Mouse (Mus musculus) hindbrain, embryonic 16.5 days (tissue): ENCODE measurements around the gene Klhdc4. TPM values are rescaled to one million over a fixed set of nuclear protein-coding genes. Genes with fewer than 3 reads are reported as not detected.

Source experiments
- ATAC-seq: fragments of 200-750 bp; cut with Nextera tagmentation; 2 replicates; pipeline ENCODE4 v1.8.0; 2017; ENCODE audit warnings: moderate TSS enrichment, moderate library complexity
- H3K27ac ChIP-seq: fragments of 300-500 bp; sonication (generic); 2 replicates; pipeline ENCODE4 v1.5.1; 2014; ENCODE audit warnings: low read depth, mild to moderate bottlenecking, control low read depth, low read length, moderate library complexity
- H3K27me3 ChIP-seq: fragments of 300-500 bp; sonication (generic); replicated peaks from 2 replicates; pipeline ENCODE4 v1.6.1; 2014; ENCODE audit warnings: low read length; ENCODE audit not compliant: control insufficient read depth, insufficient read depth
- H3K36me3 ChIP-seq: fragments of 300-500 bp; sonication (generic); 2 replicates; pipeline ENCODE4 v1.6.1; 2014; ENCODE audit warnings: mild to moderate bottlenecking, low read length, moderate library complexity, mixed read lengths; ENCODE audit not compliant: control insufficient read depth, insufficient read depth
- H3K4me1 ChIP-seq: fragments of 300-500 bp; sonication (generic); 2 replicates; pipeline ENCODE4 v1.6.1; 2014; ENCODE audit warnings: low read depth, low read length; ENCODE audit not compliant: control insufficient read depth, insufficient read depth
- H3K4me2 ChIP-seq: fragments of 300-500 bp; sonication (generic); 2 replicates; pipeline ENCODE4 v1.6.1; 2014; ENCODE audit warnings: mild to moderate bottlenecking, low read length, control low read depth, moderate library complexity
- H3K4me3 ChIP-seq: fragments of 300-500 bp; sonication (generic); 2 replicates; pipeline ENCODE4 v1.5.1; 2014; ENCODE audit warnings: mild to moderate bottlenecking, low read length, control low read depth, moderate library complexity
- H3K9ac ChIP-seq: fragments of 300-500 bp; sonication (generic); 2 replicates; pipeline ENCODE4 v1.6.1; 2014; ENCODE audit warnings: low read depth, mild to moderate bottlenecking, control low read depth, low read length, moderate library complexity
- H3K9me3 ChIP-seq: fragments of 300-500 bp; sonication (generic); 2 replicates; pipeline ENCODE4 v1.6.1; 2014; ENCODE audit warnings: mild to moderate bottlenecking, low read length, moderate library complexity; ENCODE audit not compliant: control insufficient read depth
- WGBS: fragments of 180-500 bp; shearing (Covaris S2); extraction: QIAGEN DNeasy Blood & Tissue Kit; methylation state at CpG from one replicate; pipeline ENCODE4 v1.1.7; 2014; 5-methylcytosine and 5-hydroxymethylcytosine counted together
- polyA plus RNA-seq: library from polyadenylated mRNA; unstranded; fragments of >200 nt; fragmentation: Nextera tagmentation; extraction: Ambion mirVana; gene quantifications from 2 replicates; pipeline ENCODE4 v1.2.1, GENCODE M21; 2015

Gene Klhdc4
- polyA plus RNA-seq, 1 experiment from 2014 or later: 42.1 TPM

DNA sequence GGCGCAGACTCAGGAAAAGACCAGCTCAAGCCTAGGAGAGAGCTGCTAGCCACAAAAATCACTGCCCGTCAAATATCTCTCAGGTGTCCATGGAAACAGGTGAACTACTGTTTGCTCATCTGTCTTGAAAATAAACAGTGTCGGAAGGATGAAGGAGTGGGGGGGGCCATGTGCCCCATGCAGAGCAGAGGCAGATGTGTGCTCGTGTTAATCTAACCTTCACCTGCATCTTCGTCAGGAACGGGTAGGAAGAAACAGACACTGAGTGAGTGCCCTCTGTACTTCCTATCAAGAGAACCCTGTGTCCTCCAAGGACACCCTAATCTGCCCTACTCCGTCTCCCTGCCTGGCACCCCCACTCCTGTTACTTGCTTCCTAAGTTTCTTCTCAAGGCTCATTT is 22.3 kb upstream of the Klhdc4 start:
- no peak for ATAC-seq
- 48% methylated on average over 7 of the region's 7 CpGs for WGBS
- Histone ChIP-seq H3K27ac (no peak overlapping the region), H3K4me2 (no peak overlapping the region; the same call in 1 of the 2 replicates), H3K9ac (peak overlapping the region; percentile 57; the same call in 1 of the 2 replicates), H3K4me3 (no peak overlapping the region), H3K27me3 (peaks cover 6% of the 10 kb centered on the region; the same call in 1 of the 2 replicates), H3K36me3 (no peaks in the 10 kb centered on the region), H3K4me1 (peaks cover 11% of the 10 kb centered on the region), H3K9me3 (no peaks in the 10 kb centered on the region)

DNA sequence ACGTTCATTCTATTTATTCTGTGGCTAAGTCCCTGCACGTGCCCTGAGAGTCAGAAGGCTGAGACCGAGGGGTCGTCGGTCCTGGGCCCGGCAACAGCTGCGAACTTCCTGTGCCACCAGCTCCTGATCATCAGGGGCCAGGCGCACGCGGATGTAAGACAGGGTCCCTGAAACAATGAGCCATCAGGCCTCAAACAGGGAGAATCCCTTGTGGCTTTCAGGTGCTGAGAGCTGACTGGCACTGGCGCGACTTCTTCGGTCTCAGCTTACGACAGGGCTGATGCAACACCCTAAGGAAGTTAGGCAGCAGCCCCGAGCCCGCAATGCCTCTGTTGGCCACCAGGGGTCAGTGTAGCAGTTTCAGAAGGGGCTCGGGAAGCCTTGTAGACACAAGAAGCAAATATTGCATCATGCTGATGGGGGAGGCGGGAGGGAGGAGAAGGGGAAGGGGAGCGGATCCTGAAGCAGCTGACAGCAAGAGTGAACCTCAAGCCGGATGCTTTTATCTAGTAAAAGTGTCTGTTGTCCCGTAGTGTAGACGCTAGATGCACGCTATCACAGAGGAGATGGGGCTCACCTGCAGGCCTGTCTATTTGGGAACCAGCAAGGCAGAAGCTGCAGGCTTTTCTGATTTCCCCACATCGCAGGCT is 21.6 kb upstream of the Klhdc4 start:
- Histone ChIP-seq H3K27me3 (peaks cover 6% of the 10 kb centered on the region; the same call in 1 of the 2 replicates), H3K4me2 (peak overlapping the region; percentile 55), H3K4me3 (peak overlapping the region; percentile 23; the same call in 1 of the 2 replicates), H3K4me1 (peaks cover 11% of the 10 kb centered on the region), H3K9me3 (no peaks in the 10 kb centered on the region), H3K9ac (peak overlapping the region; percentile 62), H3K27ac (no peak overlapping the region), H3K36me3 (no peaks in the 10 kb centered on the region)
- ATAC-seq: peak; percentile 88
- WGBS: 4% methylated on average over 24 of the region's 24 CpGs

DNA sequence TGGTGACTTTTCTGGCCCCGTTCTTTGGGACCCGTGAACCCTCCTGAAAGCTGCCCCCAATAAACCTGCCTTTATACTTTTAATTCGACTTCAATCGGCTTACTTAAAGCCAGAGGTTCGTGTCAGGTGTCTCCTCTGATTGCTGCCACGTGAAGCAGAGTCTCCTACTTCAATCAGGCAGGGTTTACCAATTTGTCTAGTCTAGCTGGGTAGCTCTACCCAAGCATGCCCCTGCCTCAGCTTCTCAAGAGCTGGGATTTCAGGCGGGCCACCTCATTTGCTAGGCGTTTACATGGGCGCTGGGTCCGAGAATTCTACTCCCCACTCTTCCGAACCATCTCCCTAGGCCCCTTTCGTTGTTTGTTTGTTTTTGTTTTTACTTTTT is 21.1 kb upstream of the Klhdc4 start:
- Histone ChIP-seq H3K36me3 (no peaks in the 10 kb centered on the region), H3K27ac (no peak overlapping the region), H3K9ac (no peak overlapping the region), H3K4me1 (peaks cover 11% of the 10 kb centered on the region), H3K27me3 (peaks cover 6% of the 10 kb centered on the region; the same call in 1 of the 2 replicates), H3K4me3 (no peak overlapping the region), H3K4me2 (peak overlapping the region; percentile 55), H3K9me3 (no peaks in the 10 kb centered on the region)
- 35% methylated on average over 12 of the region's 12 CpGs for WGBS
- no peak for ATAC-seq

DNA sequence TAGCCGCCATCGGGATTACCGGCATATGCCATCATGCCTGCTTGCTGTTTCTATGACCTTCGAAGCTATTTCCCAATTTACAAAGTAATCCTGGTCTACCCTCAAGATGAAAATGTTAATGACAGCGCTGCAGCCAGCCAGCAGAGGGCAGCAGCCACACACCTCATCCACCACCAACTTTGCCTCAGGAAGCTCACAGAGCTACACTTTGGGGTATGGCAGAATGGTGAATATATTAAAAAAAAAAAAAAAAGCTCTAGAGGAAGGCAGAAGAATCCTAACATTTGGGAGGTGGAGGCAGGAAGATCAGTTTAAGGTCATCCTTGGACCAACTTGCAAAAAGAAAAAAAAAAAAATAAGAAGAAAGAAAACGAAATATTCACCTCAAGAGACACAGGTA is 20.6 kb upstream of the Klhdc4 start:
- WGBS: 17% methylated on average over 6 of the region's 6 CpGs
- H3K27me3 ChIP-seq: peaks cover 6% of the 10 kb centered on the region; the same call in 1 of the 2 replicates

DNA sequence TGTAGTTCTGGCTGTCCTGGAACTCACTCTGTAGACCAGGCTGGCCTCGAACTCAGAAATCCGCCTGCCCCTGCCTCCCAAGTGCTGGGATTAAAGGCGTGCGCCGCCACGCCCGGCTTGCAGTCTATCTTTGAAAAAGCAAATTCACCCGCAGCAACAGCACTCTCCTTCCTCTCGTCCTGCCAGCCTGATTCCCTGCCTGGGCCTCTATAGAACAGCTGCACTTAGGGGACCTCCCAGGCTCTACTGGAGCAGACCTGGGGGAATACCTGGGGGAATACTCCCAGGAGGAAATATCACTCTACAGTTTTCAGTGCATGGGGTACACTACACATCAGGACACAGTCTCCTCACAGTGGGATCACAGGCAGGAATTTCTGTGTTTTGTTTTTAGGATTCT is 19.9 kb upstream of the Klhdc4 start:
- Histone ChIP-seq H3K9me3 (no peaks in the 10 kb centered on the region), H3K27me3 (peaks cover 6% of the 10 kb centered on the region; the same call in 1 of the 2 replicates), H3K4me1 (peaks cover 11% of the 10 kb centered on the region), H3K4me3 (no peak overlapping the region), H3K27ac (no peak overlapping the region), H3K9ac (no peak overlapping the region), H3K4me2 (no peak overlapping the region), H3K36me3 (no peaks in the 10 kb centered on the region)
- 77% methylated on average over 9 of the region's 9 CpGs for WGBS
- no peak for ATAC-seq

More for the DNA sequence above, 20.6 kb upstream of the Klhdc4 start:
- Histone ChIP-seq H3K4me1 (peaks cover 11% of the 10 kb centered on the region), H3K4me3 (no peak overlapping the region), H3K9ac (no peak overlapping the region), H3K4me2 (no peak overlapping the region), H3K36me3 (no peaks in the 10 kb centered on the region), H3K9me3 (no peaks in the 10 kb centered on the region), H3K27ac (no peak overlapping the region)
- peak; percentile 43; the same call in 1 of the 2 replicates for ATAC-seq

DNA sequence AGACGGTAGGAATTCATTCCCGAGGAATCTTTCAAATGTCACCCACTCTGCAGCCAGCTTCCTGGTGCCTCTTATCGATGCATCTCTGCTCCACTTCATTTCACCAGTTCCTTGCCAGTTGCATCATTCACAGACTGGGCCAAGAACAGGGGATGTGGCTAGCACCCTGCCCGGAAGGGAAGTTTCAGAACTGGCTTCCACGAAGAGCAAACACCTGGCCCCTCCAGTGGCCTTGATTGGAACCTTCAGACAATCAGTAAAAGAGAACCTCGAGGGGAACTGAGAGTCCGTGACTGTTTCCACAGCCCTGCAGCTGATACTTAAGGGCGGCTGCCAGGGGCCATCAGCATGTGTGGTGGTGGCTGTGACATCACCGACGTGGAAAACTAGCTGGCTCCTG is 19.1 kb upstream of the Klhdc4 start:
- Histone ChIP-seq H3K4me2 (no peak overlapping the region), H3K27ac (no peak overlapping the region), H3K36me3 (no peaks in the 10 kb centered on the region), H3K9ac (no peak overlapping the region), H3K4me1 (peaks cover 11% of the 10 kb centered on the region), H3K9me3 (no peaks in the 10 kb centered on the region), H3K27me3 (peaks cover 6% of the 10 kb centered on the region; the same call in 1 of the 2 replicates), H3K4me3 (no peak overlapping the region)
- 71% methylated on average over 10 of the region's 10 CpGs for WGBS
- no peak for ATAC-seq

DNA sequence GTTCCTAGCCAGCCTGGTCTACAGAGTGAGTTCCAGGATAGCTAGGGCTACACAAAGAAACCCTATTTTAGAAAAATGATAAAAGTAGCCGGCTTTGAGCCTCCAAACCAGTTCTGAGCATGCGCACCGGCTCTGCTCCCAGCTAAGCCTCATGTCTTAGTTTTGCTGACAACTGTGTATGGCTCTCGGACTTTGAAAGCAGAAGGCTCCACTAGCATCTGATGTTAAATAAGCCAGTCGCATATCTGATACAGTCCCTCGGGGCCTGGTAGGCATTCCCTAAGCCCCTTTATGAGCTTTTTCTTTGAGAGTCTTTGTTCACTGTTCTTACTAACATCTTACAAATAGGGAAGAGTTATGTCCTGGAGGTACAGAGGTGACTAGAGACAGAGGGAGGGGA is 18.6 kb upstream of the Klhdc4 start:
- Histone ChIP-seq H3K27ac (no peak overlapping the region), H3K9ac (no peak overlapping the region), H3K36me3 (no peaks in the 10 kb centered on the region), H3K4me3 (no peak overlapping the region), H3K9me3 (no peaks in the 10 kb centered on the region), H3K4me1 (peaks cover 11% of the 10 kb centered on the region), H3K27me3 (peaks cover 6% of the 10 kb centered on the region; the same call in 1 of the 2 replicates), H3K4me2 (no peak overlapping the region)
- WGBS: 68% methylated on average over 6 of the region's 6 CpGs
- ATAC-seq: no peak

DNA sequence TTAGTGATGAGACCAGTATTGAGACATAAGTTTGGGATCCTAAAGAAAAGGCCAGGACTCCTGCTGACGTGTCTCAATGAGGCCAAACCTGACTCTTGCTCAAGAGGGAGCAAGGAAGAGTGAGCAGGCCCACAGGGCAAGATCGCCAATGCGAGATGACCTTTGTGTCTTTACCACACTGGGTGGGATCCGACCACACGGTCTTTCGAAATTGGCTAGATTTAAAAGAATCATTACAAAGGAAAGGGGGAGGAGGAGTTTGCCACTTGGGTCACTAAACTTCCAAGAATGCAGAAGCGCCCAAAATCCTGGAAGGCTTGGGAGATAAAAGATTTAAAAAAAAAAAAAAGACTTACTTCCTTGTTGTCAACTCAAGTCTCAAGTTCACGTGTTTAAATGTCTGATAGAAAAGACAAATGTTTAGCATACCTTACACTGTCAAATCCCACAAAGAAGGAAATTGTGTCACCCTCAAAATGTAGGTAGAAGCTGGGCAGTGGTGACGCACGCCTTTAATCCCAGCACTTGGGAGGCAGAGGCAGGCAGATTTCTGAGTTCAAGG is 18.0 kb upstream of the Klhdc4 start:
- no peak for ATAC-seq
- Histone ChIP-seq H3K9me3 (no peaks in the 10 kb centered on the region), H3K4me3 (no peak overlapping the region), H3K27me3 (peaks cover 4% of the 10 kb centered on the region; the same call in 1 of the 2 replicates), H3K27ac (no peak overlapping the region), H3K4me1 (peaks cover 11% of the 10 kb centered on the region), H3K36me3 (no peaks in the 10 kb centered on the region), H3K9ac (no peak overlapping the region), H3K4me2 (no peak overlapping the region)
- 71% methylated on average over 10 of the region's 10 CpGs for WGBS

DNA sequence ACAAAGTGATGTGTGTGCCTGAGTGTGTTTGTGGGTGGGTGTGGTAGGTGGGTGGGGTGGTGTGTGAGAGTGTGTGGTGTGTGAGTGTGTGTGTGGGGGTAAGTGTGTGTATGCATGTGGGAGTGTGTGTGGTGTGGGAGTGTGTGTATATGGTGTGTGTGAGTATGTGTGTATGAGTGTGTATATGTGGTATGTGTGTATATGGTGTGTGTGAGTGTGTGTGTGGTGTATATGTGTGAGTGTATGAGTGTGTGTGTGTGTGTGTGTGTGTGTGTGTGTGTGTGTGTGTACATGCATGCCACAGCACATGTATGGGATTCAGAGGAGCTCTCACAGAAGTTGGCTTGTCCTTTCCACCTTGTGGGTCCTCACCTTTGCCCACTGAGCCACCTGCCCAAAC is 17.4 kb upstream of the Klhdc4 start:
- Histone ChIP-seq H3K36me3 (no peaks in the 10 kb centered on the region), H3K27ac (no peak overlapping the region), H3K4me2 (no peak overlapping the region), H3K27me3 (peaks cover 4% of the 10 kb centered on the region; the same call in 1 of the 2 replicates), H3K4me3 (no peak overlapping the region), H3K9me3 (no peaks in the 10 kb centered on the region), H3K4me1 (peaks cover 10% of the 10 kb centered on the region), H3K9ac (no peak overlapping the region)
- ATAC-seq: no peak
